Mouse (Mus musculus) lung, adult 2 months (tissue): ENCODE measurements around the gene Chst15.

Experiments used
- CTCF ChIP-seq: fragments of 200-500 bp; IDR thresholded peaks from 2 replicates; pipeline ENCODE4 v1.5.1; 2011; ENCODE audit warnings: mild to moderate bottlenecking, low read length, control low read depth; ENCODE audit not compliant: insufficient read depth
- POLR2A ChIP-seq: fragments of 200-500 bp; IDR thresholded peaks from 2 replicates; pipeline ENCODE4 v1.6.1; 2011; ENCODE audit warnings: low read depth, mild to moderate bottlenecking, control low read depth, low read length, borderline replicate concordance; ENCODE audit errors: extremely low read depth

DNA sequence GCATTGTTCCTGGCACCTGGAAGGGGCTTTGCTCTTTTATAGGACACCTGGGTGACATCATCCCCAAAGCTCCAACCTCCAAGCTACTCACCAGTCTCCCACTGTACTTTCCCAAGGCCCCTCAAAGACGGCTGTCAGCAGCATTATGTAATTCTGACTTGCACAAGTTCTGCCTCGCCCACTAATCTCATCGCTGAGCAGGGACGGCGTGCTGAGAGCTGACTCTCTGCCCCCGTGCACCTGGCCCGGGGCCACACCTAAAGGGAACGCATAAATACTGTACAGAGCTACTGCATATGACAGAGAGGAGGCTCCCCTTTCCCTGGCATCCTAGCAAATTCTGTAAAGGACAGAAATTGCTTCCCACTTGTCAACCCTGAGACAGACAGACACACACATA, 4.6 kb downstream of the Chst15 start:
- TF ChIP-seq CTCF (no peak), POLR2A (no peak)
